15 mouse cellular contexts compared by ENCODE assay signal in genomic region chr6:62340319-62340718, GRCm38 (mm10).
DNase-seq lines count a peak whose midpoint lies in the region; ATAC-seq lines count a peak whose summit lies in the region.
"Had no signal": no experiment of that assay in that cellular context is flagged by ENCODE, and none has a peak within 500 bp of the region (broad histone marks: within the 10 kb centered on the region; RNA-seq: fewer than 3 reads in every experiment).

No protein-coding gene starts in this region.

- DNase-seq in cerebellum, adult 18-20 months, result peak; percentile 10 to 11
- DNase-seq in cerebellum, postnatal 4 days (ENCODE audit: low spot score in 2 of 2), result no peak
- peak; percentile 60 for DNase-seq in brain, adult 2 months (ENCODE audit: low read depth, low spot score)
- peak; percentile 17 for DNase-seq in cerebellum, adult 9-11 months
- DNase-seq in embryo, embryonic 11 days, result no peak
- DNase-seq: adrenal gland, adult 2 months; adrenal gland, postnatal 14 days; gastrocnemius, postnatal 10 days; gastrocnemius, postnatal 36 days; heart, adult 11 months; kidney, adult 2 months had no signal

- ATAC-seq in granulocyte monocyte progenitor cell, adult 5-6 weeks (replicated peaks; ENCODE audit: poor library complexity, severe bottlenecking), result no peak
- ATAC-seq: CD4-positive, CD25-positive, alpha-beta regulatory T cell, adult 4 months; forebrain, embryonic 15.5 days; intestine, postnatal 0 days had no signal

Comparison
In these comparisons a context has a peak if more than half of its experiments do, and no peak if none do; other contexts are left out.
1. DNase-seq: peak in cerebellum, adult 18-20 months (2 of 2), brain, adult 2 months (single experiment) and cerebellum, adult 9-11 months (single experiment); none in cerebellum, postnatal 4 days (0 of 2) and embryo, embryonic 11 days (single experiment).